Mouse (Mus musculus): Measurements from ENCODE around the gene Zfp148. TPM values are rescaled to one million over a fixed set of nuclear protein-coding genes. Genes with fewer than 3 reads are reported as not detected.
"Not testable (repeated sequence)": the region's sequence is repeated elsewhere in the genome, so short reads cannot be mapped to it uniquely, and the experiment has no call there.

The Zfp148 gene
- total RNA-seq, 2 experiments from 2014 or later: 91.9 to 99.8 TPM

DNA sequence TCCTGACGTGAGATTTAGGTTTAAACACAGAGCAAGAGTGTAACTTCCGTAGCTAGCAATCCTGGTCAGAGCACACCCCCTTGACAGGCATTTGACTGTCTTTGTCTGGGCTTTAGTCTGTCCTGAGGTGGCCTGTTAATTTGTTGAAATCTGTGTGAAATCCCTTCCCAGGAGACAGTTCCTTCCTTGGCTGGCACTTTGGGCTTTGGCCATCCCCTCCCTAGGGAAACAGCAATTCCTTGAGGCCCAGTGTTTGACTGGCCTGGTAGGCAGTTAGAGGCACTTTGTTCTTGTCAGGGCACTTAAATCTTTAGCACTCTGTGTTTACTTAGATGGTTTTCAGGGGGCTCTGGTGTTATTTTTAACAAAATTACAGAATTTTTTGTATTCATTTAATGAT lies 73.7 kb downstream of the Zfp148 start:
- intact Hi-C loops (cut with DNase I): no loop called here
- DNase-seq: no peak

DNA sequence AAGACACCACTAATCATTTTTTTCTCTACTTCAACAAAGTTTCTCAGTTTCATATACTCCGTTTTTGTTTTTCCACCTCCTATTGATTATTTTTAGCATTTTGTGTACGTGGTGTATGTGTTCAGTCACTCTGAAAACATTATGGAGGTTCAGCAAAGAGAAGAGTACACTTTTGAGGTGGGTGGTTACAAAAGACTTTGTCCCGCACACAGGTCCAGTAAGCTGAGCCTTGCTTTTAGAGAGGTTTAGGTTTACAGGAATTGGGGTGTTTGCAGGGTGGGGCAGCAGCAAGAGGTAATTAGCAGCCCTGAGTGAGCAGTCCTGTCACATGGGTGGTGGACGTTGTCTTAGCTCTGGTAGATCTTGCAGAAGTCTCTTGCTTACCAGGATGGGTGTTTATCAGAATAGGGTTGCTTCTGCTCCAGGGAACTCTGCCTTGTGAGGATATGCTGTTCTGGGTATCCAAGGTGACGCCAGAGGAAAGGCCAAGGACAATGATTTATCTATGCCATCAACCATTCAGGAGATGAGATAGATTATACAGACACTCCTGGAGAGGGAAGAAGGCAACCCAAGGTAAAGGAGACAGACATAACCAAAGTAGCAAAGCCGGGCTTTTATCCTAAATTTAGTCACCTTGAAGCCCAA lies 74.8 kb downstream of the Zfp148 start:
- no peak for DNase-seq
- intact Hi-C loops (cut with DNase I): no loop called here

DNA sequence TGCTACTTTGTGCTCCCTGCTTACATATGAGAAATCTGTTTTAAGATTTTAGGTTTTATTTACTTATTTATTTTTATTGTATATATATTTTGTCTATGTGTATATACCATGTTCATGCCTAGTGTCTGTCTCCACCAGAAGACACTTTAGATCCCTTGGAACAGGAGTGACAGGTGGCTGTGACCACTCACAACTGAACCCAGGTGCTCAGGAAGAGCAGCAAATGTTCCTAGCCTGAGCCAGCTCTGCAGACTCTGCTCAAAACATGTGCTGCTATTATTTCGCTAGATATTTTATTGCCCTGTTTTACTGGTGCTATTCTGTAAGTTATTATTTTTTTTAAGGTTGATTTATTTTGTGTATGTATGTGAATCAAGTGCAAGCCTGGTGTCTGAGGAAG lies 78.5 kb downstream of the Zfp148 start:
- intact Hi-C loops (cut with DNase I): no loop called here
- DNase-seq: no peak

DNA sequence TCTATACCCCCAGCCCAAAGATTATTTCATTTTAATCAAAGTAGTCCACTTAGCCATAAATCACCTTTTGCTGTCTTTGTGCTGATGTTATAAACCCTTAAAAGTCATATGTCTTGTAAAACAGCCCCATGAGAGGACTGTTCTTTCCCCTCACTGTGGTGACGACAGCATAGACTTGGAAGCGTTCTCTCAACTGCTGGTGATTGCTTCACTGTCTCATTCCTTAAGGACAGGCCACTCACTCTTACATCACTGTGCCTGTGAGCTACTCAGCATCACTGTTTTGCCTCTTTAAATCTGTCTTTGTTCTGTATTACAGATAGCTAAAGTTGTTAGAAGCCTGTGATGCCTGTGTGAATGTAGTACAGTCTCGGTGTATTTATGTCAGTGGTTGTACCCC lies 80.8 kb downstream of the Zfp148 start:
- intact Hi-C loops (cut with DNase I): no loop called here

DNA sequence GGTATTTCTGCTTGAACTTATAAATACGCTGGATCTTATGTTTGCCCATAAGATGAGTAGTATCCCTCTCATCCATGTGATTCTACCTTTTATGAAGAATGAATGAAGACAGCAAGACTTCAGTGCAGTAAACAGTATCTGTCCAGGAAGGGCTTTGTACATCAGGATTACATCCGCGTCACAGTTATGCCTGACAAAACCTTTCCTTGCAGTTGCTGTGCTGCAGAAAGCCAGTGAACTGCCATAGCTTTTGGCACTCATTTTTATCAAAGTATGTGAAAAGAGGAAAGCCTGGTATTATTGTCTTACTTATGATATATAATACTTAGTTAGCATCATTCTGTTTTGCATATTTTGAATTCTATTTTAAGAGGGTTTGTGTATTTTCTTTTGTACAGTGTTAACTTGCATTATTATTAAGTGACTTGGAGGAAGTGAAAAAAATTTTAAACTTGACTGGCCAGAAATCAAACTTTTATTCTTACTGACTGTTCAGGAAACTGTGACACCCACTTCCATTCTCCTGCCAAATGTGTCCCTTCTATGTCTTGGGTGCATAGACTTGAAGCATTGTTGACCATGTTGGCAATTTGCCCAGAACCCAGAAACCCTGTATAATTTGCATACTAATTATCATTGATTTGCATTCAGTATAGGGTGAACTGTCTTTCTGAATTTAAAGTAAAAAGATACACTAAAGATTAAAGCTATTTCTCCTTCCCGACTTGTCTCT lies 84.0 kb downstream of the Zfp148 start:
- peak; percentile 59 for DNase-seq
- intact Hi-C loops (cut with DNase I): no loop called here

More for the DNA sequence above, 80.8 kb downstream of the Zfp148 start:
- no peak for DNase-seq

- intact Hi-C loops (cut with DNase I): no loop called here
- DNase-seq: no peak
These were observed 84.6 kb downstream of the Zfp148 start for GRCm38 (mm10) chr16:33465242-33465614.

DNA sequence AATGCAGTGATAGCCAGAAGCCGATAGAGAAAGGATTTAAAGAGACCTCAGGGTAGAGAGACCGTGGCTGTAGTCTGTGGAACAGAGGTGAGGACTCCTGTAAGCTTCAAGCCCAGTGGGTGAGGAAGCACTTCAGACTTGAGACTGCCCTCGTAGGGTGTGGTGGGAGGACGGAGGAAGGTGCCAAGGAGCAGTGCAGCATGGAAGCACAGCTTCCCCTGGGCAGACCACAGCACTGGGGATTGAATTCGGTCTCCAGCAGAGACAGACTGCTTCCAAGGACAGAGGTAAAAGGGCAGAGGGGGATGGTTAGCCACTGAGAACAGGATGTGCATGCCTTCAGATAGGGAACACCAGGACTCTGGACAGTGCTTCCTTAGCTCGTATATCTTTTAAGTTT lies 86.8 kb downstream of the Zfp148 start:
- DNase-seq: no peak
- intact Hi-C loops (cut with DNase I): no loop called here

DNA sequence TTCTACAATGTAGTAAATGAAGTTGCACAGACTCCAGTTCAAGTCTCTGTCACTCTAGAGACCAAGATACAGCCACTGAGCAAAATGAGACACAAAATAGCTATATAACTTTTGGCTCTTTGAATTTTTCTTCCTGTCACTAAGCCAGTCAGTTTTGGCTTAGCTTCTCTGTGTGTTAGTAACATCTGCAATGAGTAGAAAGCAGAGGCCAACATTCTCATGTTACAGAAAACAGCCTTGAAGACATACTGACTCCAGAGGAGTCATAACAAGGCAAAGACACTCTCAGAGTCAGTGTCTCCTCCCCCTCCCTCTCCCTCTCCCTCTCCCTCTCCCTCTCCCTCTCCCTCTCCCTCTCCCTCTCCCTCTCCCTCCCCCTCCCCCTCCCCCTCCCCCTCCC lies 89.3 kb downstream of the Zfp148 start:
- intact Hi-C loops (cut with DNase I): no loop called here
- DNase-seq: no peak

GRCm38 (mm10) chr16:33474381-33474780 lies 93.7 kb downstream of the Zfp148 start:
- intact Hi-C loops (cut with DNase I): no loop called here
- no peak for DNase-seq

- intact Hi-C loops (cut with DNase I): no loop called here
- no peak for DNase-seq
These were observed 99.3 kb downstream of the Zfp148 start for GRCm38 (mm10) chr16:33479926-33480325.

DNA sequence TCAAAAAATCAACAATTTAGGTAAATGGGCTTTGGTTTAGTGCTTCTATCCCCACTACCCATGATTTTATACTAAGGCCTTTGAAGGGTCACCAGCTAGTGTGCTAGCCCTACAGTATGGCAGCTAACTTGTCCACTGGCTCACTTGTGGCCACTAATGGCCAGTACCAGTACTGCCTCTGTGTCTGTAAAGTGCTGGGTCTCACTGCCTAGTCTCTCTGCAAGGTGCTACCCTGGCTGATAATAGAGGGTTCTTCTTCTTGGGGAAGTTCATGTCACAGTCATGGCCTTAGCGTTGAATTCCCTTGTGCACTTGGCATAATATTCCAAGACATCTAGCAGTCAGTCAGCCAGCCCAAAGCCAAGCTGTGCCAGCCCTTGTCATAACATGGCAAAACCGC lies 100.5 kb downstream of the Zfp148 start:
- intact Hi-C loops (cut with DNase I): no loop called here
- DNase-seq: peak; percentile 11

DNA sequence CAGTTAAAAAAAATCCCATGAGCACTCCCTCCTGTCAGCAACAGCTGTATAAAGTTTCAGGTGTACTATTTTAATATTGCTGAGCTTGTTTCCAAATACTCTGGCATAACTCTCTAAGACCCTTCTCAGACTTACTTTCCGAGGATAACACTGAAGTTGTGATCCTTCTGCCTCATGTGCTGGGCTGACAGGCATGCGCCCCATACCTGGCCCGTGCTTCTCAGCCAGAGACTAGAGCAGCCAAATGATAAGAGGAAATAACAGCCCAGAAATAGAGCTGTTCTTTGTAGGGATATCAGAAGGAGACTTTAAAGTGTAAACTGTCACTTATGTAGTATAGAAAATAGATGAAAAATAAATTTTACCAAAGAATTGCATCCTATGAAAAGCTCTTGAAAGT lies 101.7 kb downstream of the Zfp148 start:
- intact Hi-C loops (cut with DNase I): no loop called here
- no peak for DNase-seq

- DNase-seq: no peak
- intact Hi-C loops (cut with DNase I): no loop called here
These were observed 107.1 kb downstream of the Zfp148 start for GRCm38 (mm10) chr16:33487709-33488108.

DNA sequence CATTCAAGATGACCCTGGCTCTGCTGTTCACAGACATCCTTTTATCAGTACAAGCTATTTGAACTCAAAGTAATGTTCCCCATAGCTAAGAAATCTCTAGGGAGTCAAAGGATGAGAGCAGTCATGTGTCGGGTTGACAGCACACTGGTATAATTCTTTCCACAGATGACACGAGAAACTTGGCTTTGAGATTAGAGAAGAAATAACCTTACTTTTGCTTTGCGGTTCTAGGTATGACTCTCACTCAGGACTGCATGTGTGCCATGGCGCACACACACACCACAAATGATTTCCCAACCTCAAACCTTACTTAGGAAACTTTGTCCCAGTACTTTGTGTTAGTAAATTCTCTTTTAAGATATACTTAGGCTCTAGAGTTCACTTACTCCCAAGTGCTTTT lies 113.7 kb downstream of the Zfp148 start:
- no peak for DNase-seq
- intact Hi-C loops (cut with DNase I): no loop called here

DNA sequence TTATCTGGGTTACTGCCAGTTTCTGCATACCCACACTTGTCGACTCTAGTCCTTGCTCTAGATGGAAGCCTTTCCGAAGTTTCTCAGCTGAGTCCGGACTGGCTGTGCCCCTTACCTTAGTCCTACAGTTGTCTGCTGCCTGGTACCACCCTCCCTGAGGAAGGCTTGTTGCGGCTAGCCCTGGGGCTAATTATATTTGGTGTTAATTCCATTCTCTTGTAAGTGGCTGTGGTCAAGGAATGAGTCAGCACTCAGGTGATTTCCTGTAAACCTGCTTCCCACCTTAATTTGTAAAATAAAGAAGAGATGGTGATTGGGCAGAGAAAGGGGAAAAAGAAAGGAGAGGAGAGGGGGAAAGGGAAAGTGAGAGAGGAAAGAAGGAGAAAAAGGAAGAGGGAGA lies 127.4 kb downstream of the Zfp148 start:
- DNase-seq: no peak
- intact Hi-C loops (cut with DNase I): no loop called here

- DNase-seq; intact Hi-C loops (cut with DNase I): not testable (repeated sequence)
These were observed 128.6 kb downstream of the Zfp148 start for GRCm38 (mm10) chr16:33509231-33509630.

DNA sequence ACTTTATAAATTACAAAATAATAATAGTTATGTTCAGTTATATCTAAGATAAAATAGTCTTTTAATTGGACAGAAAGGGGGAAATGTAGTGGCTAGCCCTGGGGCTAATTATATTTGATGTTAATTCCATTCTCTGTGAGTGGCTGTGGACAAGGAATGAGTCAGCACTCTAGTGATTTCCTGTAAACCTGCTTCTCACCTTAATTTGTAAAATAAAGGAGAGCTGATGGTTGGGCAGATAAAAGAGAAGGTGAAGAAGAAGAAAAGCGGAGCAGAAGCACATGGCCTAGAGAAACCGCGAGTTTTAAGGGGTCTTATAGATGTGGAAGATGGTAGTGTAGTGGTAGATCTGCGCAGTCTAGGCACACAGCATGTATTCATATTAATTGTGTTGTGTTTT lies 130.2 kb downstream of the Zfp148 start:
- DNase-seq; intact Hi-C loops (cut with DNase I): not testable (repeated sequence)

DNA sequence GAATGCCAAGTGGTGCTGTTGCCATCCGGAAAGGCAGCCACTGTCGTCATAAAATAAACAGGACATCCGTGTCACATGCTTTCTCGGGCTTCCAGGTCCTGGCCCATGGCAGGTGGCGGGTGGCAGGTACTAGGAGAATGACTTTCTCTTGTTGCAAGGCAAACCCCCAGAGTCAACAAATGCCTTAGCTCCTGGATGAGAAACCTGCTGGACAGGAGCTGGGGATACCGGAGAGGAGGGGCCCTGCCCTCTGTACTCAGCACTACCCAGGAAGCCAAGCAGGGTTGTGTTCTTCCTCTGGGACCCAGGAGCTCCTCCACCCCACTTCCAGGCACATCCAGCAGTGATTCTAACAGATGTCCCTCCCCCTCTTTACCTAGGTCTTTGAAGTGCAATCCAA lies 131.9 kb downstream of the Zfp148 start:
- intact Hi-C loops (cut with DNase I): no loop called here
- no peak for DNase-seq

DNA sequence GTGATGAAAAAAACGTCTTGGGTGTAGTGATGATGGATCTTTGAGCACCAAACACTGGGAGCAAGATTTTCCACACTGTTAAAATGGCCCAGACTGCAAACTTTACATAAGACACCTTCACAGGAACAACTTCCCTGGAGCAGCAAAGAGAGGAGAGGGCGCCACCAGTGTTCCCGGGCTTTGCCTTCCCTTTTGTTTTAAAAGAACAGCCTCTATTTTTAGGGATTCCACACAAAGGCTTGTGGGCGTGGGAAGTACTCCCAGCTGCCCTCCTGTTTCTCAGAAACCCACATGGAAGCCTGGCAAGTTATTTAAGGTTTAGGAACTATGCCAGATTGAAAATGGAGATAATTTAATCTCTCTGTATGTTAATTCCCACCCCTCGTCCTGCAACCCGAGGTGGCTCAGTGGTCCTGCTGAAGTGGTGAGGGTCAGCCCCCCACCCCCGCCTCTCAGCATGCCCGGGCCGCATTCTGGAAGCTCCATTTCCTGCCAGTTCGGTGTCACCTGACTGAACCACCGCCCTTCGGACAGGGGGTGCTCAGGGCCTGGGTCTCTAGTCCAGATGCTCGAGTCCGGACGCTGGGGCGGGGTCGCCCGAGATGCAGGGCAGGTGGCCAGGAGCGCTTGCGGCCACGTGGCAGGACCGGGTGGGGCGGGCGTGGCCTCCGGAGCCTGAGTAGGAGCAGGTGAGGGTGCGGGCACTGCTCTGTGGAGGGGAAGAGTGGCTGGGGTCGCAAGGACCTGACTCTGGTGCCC lies 136.3 kb downstream of the Zfp148 start, which contains the start of gene Slc12a8:
Gene Slc12a8, plus strand, starts transcription at position 522 of the 759 bp plus-strand sequence.
- DNase-seq: peak; percentile 26
- intact Hi-C loops (cut with DNase I): no loop called here

DNA sequence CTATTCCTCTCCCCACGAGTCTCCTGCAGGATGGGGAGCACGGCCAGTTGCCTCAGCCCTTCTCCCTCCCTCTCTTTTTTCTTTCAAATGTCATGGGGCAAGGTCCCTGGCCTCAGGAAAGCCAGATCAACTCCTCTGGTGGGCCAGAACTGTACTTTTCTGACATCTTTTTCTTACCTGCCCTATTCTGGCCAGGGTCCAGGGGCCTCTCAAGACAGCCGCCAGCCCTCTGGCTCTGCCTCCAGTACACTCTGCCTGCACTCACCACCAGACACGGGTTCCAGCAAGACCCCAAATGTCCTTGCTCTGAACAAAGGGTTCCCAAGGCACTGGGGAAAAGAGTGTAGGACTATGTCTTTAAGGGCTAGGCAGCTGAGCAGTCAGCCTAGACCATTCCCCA lies 137.0 kb downstream of the Zfp148 start:
- DNase-seq: no peak
- intact Hi-C loops (cut with DNase I): no loop called here

- DNase-seq: no peak
- intact Hi-C loops (cut with DNase I): no loop called here
These were observed 137.6 kb downstream of the Zfp148 start for GRCm38 (mm10) chr16:33518236-33518635.
